Mouse (Mus musculus) left cerebral cortex, adult 9 months (tissue): ENCODE measurements around the gene Psmc3.
A peak's percentile ranks its signal among the peaks of the same experiment; 100 is the strongest.

Experiments used
- DNase-seq, 2 experiments: peaks; one replicate each; pipeline ENCODE4 v3.0.0; 2022; ENCODE audit warnings: low spot score in 2 of 2

Psmc3 gene

DNA sequence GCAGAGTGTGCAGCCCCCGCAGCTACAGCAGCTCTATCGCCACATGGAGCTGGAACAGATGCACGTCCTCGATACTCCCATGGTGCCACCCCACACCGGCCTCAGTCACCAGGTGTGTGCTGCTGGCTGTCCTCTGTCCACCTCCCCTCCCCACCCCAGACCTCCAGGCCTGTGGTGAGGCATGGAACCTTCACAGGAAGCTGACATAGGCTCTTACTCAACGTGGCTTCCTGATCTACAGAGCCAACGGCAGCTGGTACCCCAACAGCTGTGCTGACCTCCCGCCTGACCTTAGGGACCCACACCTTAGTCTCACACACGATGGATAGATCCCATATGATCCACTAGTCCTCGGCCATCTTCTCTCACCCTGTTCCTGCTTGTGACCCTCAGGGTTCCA lies 59.5 kb downstream of the Psmc3 start:
- DNase-seq: no peak

DNA sequence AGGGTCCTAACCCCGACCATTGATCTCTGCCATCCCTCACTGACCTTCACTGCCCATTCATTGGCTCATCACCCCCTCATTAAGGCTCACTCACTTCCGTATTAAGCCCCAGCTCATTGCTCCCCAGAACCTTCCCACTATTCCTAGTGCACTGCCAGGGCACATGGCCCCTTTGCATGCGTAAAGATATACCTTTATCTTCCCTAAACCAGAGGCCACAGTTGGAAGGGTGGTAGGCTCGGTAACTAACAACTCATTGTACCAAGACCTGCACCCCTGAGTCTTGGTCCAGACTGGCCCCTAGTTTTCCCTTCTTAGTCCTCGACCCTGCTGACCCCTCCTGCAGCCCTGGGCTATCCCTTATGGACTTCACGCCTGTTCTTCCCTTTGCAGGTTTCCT lies 60.0 kb downstream of the Psmc3 start:
- no peak for DNase-seq

DNA sequence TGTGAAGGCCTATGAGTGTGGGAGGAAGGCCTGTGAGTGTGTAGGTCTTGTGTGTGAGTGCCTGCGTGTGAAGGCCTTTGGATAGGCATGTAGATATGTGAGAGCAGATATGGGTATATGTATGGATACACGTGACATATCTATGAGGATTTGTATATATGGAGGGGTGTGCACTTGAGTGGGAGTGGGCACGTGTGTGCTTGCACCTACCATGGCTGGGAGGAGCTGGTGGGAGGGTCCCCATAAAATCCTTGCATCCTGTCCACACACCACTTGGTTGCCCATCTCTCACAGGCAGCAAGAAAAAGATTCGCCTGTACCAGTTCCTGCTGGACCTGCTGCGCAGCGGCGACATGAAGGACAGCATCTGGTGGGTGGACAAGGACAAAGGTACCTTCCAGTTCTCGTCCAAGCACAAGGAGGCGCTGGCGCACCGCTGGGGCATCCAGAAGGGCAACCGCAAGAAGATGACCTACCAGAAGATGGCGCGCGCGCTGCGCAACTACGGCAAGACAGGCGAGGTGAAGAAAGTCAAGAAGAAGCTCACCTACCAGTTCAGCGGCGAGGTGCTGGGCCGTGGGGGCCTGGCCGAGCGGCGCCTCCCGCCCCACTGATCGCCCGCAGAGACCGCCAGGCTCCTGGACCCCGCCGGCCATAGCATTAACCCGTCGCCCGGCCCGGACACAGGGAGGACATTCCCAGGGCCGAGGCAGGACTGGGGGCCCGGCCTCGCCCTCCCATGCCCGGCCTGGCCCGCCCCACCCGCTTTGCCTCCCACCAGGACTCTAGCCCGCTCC lies 61.2 kb downstream of the Psmc3 start:
- peak; percentile 59 to 96 for DNase-seq

DNA sequence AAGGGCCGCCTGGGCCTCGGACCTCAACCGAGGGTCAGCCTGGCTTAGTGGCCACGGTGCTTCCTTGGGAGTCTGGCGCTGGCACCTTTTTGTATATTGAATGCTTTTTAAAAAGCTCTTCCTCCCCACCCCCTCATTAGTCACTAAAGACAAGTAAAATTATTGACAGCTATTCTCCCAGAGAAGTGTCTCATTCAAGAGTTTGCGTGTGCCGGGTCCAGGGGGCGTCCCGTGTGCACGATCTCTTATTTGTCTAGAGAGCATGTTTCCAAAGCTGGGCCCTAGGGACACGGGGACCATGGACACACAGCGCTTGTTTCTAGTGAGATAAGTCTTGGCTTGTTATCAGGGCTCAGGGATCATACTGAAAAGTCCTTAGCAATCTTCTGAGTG lies 61.8 kb downstream of the Psmc3 start:
- DNase-seq: no peak
